Mouse (Mus musculus) hindbrain, embryonic 13.5 days (tissue): ENCODE results near the gene Hectd4. TPM values are rescaled to one million over a fixed set of nuclear protein-coding genes. Genes with fewer than 3 reads are reported as not detected.

ENCODE experiments used
- ATAC-seq: fragments of 200-750 bp; cut with Nextera tagmentation; 2 replicates; pipeline ENCODE4 v1.8.0; 2017; ENCODE audit warnings: moderate TSS enrichment; ENCODE audit not compliant: low FRiP score
- H3K27ac ChIP-seq: fragments of 300-500 bp; sonication (generic); 2 replicates; pipeline ENCODE4 v1.5.1; 2015; ENCODE audit warnings: inconsistent platforms, mild to moderate bottlenecking, moderate library complexity
- H3K27me3 ChIP-seq: fragments of 300-500 bp; sonication (generic); 2 replicates; pipeline ENCODE4 v1.6.1; 2015; ENCODE audit warnings: mild to moderate bottlenecking, inconsistent platforms
- H3K36me3 ChIP-seq: fragments of 300-500 bp; sonication (generic); 2 replicates; pipeline ENCODE4 v1.6.1; 2015; ENCODE audit warnings: mild to moderate bottlenecking, inconsistent platforms
- H3K4me1 ChIP-seq: fragments of 300-500 bp; sonication (generic); replicated peaks from 2 replicates; pipeline ENCODE4 v1.6.1; 2015; ENCODE audit warnings: inconsistent platforms
- H3K4me2 ChIP-seq: fragments of 300-500 bp; sonication (generic); 2 replicates; pipeline ENCODE4 v1.6.1; 2015; ENCODE audit warnings: inconsistent platforms, mild to moderate bottlenecking, moderate library complexity
- H3K4me3 ChIP-seq: fragments of 300-500 bp; sonication (generic); 2 replicates; pipeline ENCODE4 v1.5.1; 2015; ENCODE audit warnings: mild to moderate bottlenecking, inconsistent platforms
- H3K9ac ChIP-seq: fragments of 300-500 bp; sonication (generic); 2 replicates; pipeline ENCODE4 v1.6.1; 2015; ENCODE audit warnings: mild to moderate bottlenecking, inconsistent platforms
- H3K9me3 ChIP-seq: fragments of 300-500 bp; sonication (generic); 2 replicates; pipeline ENCODE4 v1.6.1; 2016; ENCODE audit warnings: inconsistent platforms
- WGBS: fragments of 180-500 bp; shearing (Covaris S2); methylation state at CpG from one replicate; pipeline ENCODE4 v1.1.7; 2015; 5-methylcytosine and 5-hydroxymethylcytosine counted together
- polyA plus RNA-seq: library from polyadenylated mRNA; unstranded; fragments of >200 nt; fragmentation: Nextera tagmentation; extraction: Ambion mirVana; gene quantifications from 2 replicates; pipeline ENCODE4 v1.2.1, GENCODE M21; 2015

The Hectd4 gene
- 15.0 and 17.2 TPM in 2 replicates for polyA plus RNA-seq

DNA sequence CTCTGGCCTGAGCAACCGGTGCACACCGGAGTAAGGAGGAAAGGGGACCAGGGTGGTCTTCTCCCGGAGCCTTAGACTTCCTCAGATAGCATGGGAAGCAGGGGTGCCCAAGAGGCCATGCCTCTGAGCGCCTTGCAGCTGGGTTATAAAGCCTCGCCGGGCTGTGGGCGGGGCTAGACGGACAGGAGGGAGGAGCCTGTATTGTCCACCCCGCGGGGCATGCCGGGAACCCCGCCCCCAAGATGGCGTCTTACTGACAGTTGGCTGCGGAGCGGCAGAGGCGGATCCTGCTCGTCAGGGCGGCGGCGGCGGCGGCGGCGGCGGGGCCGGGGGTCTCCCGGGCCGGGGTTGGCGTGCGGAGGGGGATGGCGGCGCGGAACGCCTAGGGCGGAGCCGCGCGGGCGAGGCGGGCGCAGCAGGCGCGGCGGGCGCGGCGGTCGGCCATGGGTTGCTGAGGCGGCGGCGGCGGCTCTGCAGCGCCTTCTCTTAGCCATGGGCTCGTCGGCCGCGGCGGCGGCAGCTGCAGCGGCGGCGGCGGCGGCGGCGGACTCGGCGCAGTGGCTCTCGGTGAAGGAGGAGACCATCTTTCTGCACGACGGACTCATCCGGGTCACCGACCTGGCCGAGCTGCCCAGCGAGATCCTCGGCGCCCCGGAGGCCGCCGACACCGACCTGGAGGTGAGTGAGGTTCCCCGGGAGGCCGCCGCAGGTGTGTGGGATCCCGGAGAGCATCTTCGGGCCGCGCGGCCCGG, at the start of gene Hectd4:
Gene Hectd4 (plus strand): TSS at position 240 of the 752 bp plus-strand sequence.
- H3K27ac ChIP-seq, result peak within 1 kb of the TSS; percentile 97
- H3K4me2 ChIP-seq, result peak within 1 kb of the TSS; percentile 76
- no peaks in the 10 kb centered on the region for H3K27me3 ChIP-seq
- peak; percentile 87 for ATAC-seq
- peak within 1 kb of the TSS; percentile 98 for H3K4me3 ChIP-seq
- H3K4me1 ChIP-seq, result peaks cover 20% of the 10 kb centered on the region
- H3K9me3 ChIP-seq, result no peaks in the 10 kb centered on the region
- H3K9ac ChIP-seq, result peak within 1 kb of the TSS; percentile 98
- WGBS, result under 1% methylated on average over 38 of the region's 90 CpGs
- H3K36me3 ChIP-seq, result no peaks in the 10 kb centered on the region

DNA sequence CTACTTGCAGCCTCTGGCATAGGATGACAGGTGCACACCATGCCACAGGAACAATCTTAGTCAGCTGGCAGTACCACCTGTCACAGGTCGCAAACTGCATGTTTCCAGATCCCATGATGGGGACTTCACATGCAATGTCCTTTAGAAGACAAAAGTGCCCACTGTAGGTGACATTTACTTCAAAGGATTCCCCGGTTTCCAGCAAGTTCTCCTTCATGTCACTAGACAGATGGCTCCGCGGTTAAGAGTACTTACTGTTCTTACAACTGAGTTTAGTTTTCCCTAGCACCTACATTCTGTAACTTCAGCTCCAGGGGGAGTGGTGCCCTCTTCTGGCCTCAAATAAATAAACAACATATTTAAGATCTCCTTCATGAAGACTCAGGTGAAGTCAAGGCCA, 47.2 kb upstream of the Hectd4 start:
- H3K4me2 ChIP-seq, result no peak overlapping the region
- H3K9me3 ChIP-seq, result no peaks in the 10 kb centered on the region
- H3K27ac ChIP-seq, result no peak overlapping the region
- no peak for ATAC-seq
- H3K4me1 ChIP-seq, result no peaks in the 10 kb centered on the region
- 94% methylated on average over 4 of the region's 4 CpGs for WGBS
- no peak overlapping the region for H3K4me3 ChIP-seq
- peaks cover 25% of the 10 kb centered on the region for H3K36me3 ChIP-seq
- no peaks in the 10 kb centered on the region for H3K27me3 ChIP-seq
- H3K9ac ChIP-seq, result no peak overlapping the region

DNA sequence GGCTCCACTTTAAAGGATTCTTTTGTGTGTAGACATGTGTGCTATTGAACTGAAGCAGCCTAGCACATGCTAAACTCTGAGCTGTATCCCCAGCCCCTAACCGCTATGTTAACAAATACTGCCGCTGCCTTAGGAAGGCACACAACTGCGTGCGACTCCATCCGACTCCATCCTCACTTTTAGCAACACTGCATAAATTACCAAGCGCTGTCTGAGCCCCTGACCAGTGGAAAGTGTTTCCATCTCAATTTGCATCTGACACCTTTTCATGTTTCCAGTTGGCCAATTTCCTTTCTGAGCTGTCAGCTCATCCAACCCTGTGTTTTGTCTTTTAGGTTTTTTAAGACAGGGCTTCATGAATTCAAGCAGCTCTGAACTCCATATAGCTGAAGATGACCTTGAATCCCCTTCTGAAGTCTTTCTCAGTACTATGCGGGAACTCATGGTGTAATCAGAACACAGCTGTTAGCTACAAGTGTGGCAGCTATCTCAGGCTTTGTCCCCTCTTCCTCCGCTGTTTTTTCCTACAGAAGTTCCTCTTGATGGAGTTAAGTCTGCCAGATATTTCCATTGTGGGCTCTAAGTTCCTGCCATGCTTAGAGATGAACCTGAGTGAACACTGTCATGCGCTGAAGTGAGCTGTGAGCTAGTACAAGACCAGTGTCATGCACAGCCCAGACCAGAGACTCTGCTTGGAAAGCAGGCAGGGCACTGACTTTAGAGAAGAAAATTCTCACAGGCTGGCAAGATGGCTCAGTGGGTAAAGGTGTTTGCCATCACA, 40.8 kb upstream of the Hectd4 start:
- WGBS, result 60% methylated on average over 9 of the region's 9 CpGs
- Histone ChIP-seq H3K27me3 (no peaks in the 10 kb centered on the region), H3K4me3 (no peak overlapping the region), H3K27ac (0 out of 2 replicates have a peak overlapping the region, but pooled peaks have one; percentile 19), H3K4me2 (no peak overlapping the region), H3K36me3 (0 out of 2 replicates have a peak, but pooled peaks cover 2% of the 10 kb centered on the region), H3K9me3 (no peaks in the 10 kb centered on the region), H3K4me1 (peaks cover 30% of the 10 kb centered on the region), H3K9ac (no peak overlapping the region)
- no peak for ATAC-seq

DNA sequence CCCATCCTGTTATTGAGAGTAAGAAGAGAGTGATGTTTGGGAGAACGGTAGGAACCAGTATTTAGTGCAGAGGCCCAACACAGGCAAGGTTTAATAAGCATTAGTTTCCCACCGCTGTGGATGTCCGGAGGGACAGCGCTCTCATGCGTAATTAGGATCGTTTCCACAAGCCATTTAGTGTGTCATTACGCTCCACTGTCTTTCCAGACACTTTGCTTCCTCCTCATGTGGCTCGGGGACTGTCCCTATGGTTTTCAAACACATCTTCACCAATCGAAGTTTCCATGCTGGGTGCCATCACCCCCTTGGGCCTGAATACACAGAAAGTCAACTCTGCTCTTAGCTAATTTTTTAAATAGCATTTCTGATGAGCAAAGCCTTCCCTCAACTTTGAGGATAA, 36.8 kb upstream of the Hectd4 start:
- no peak for ATAC-seq
- Histone ChIP-seq H3K4me3 (no peak overlapping the region), H3K4me1 (peaks cover 70% of the 10 kb centered on the region), H3K9me3 (no peaks in the 10 kb centered on the region), H3K27ac (no peak overlapping the region), H3K36me3 (no peaks in the 10 kb centered on the region), H3K4me2 (no peak overlapping the region), H3K27me3 (no peaks in the 10 kb centered on the region), H3K9ac (no peak overlapping the region)
- WGBS, result 63% methylated on average over 9 of the region's 9 CpGs

DNA sequence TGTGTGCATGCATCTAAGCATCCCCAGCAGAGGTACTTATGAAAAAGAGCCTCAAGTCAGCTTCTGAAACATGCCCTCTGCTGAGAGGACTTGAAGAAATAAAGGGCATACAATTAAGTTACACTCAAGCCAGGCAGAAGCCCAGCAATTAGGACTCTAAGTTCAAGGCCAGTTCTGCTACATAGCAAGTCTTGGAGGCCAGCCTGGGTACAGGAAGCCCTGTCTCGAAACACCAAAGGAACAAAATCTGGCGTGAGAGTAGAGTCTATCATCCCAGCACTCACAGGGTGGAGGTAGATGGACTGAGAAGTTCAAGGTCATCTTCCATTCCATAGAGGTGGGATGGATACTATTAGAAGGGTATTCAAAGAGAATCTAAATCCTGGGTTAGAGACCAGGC, 35.6 kb upstream of the Hectd4 start:
- Histone ChIP-seq H3K4me2 (no peak overlapping the region), H3K27ac (peak overlapping the region; percentile 36; the same call in 1 of the 2 replicates), H3K4me1 (peaks cover 74% of the 10 kb centered on the region), H3K36me3 (no peaks in the 10 kb centered on the region), H3K9me3 (no peaks in the 10 kb centered on the region), H3K9ac (0 out of 2 replicates have a peak overlapping the region, but pooled peaks have one; percentile 35), H3K27me3 (no peaks in the 10 kb centered on the region), H3K4me3 (no peak overlapping the region)
- WGBS, result 72% methylated on average over 2 of the region's 2 CpGs
- ATAC-seq, result no peak

DNA sequence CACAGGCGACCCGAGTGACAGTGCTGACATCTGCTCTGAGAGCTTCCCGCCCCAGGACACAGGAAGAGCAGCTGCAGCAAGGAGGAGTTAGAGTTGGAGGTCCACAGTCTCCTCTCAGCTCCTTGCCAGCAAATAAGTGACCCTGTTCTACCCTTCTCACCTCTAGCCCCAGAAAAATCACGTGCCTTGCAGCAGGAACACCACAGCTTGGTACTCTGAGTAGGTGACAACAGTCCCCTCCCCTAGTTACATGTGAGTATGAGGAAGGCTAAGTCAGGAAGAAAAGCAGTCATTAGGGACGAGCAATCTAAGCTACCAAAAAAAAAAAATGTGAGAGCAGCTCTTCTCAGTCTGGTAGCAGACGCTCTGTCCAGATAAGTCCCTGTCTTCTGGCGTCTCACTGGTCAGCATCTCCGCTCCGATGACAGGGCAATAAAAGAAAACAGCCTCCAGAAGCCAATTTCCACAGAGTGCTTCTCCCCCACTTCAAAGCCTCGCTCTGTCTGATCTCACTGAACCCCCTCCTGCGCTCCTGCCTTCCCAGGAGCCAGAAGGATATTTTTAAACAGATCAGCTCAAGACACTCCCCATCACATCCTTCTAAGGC, 35.0 kb upstream of the Hectd4 start:
- Histone ChIP-seq H3K9me3 (no peaks in the 10 kb centered on the region), H3K27me3 (no peaks in the 10 kb centered on the region), H3K4me2 (0 out of 2 replicates have a peak overlapping the region, but pooled peaks have one; percentile 6), H3K9ac (0 out of 2 replicates have a peak overlapping the region, but pooled peaks have one; percentile 35), H3K36me3 (no peaks in the 10 kb centered on the region), H3K27ac (peak overlapping the region; percentile 70), H3K4me1 (peaks cover 74% of the 10 kb centered on the region), H3K4me3 (no peak overlapping the region)
- WGBS, result 58% methylated on average over 11 of the region's 11 CpGs
- no peak; the same call in 1 of the 2 replicates for ATAC-seq

DNA sequence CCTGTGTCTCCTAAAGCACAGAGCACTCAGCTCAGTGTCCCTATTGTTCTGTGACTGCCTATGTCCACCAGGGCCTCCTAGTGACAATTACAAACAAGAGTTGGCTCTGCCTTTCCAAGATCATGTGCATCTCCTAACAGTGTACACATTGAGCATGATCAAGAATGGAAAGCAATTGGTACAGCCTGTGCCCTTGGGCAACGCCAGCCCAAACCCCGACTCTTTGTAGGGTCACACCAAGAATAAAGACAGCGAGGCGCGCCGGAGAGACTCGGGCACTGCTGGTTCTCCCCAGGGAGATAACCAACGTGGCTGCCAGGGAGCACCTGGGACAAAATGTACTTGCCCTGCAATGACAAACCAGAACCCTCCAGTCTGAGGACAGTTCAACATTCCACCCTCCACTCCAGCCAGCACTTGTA, 32.4 kb upstream of the Hectd4 start:
- H3K4me2 ChIP-seq, result peak overlapping the region; percentile 13; the same call in 1 of the 2 replicates
- peak overlapping the region; percentile 46 for H3K9ac ChIP-seq
- no peak overlapping the region for H3K4me3 ChIP-seq
- peaks cover 83% of the 10 kb centered on the region for H3K4me1 ChIP-seq
- ATAC-seq, result no peak
- H3K9me3 ChIP-seq, result no peaks in the 10 kb centered on the region
- no peaks in the 10 kb centered on the region for H3K36me3 ChIP-seq
- no peaks in the 10 kb centered on the region for H3K27me3 ChIP-seq
- H3K27ac ChIP-seq, result 0 out of 2 replicates have a peak overlapping the region, but pooled peaks have one; percentile 12
- 70% methylated on average over 8 of the region's 8 CpGs for WGBS

DNA sequence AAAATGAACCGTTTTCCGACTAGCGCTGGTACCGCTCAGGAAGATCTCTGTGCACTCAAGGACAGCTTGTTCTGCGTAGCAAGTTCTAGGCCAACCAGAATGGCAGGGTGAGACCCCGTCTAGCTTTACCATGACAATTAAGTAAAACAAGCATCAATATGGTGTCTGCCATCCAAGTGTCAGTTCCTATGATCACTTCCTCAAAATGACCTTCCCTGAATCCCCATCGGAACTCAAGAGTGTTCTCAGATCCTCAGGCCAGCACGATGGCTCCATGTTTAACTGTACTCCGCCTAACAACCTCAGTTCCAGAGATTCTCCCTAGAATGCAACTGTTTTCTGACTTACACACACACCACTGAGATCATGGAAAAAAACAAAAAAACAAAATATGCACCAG, 31.8 kb upstream of the Hectd4 start:
- Histone ChIP-seq H3K4me2 (peak overlapping the region; percentile 4; the same call in 1 of the 2 replicates), H3K9ac (peak overlapping the region; percentile 46; the same call in 1 of the 2 replicates), H3K36me3 (no peaks in the 10 kb centered on the region), H3K4me3 (no peak overlapping the region), H3K4me1 (peaks cover 76% of the 10 kb centered on the region), H3K27me3 (no peaks in the 10 kb centered on the region), H3K9me3 (no peaks in the 10 kb centered on the region), H3K27ac (0 out of 2 replicates have a peak overlapping the region, but pooled peaks have one; percentile 12)
- WGBS, result 95% methylated on average over 9 of the region's 9 CpGs
- ATAC-seq, result no peak

DNA sequence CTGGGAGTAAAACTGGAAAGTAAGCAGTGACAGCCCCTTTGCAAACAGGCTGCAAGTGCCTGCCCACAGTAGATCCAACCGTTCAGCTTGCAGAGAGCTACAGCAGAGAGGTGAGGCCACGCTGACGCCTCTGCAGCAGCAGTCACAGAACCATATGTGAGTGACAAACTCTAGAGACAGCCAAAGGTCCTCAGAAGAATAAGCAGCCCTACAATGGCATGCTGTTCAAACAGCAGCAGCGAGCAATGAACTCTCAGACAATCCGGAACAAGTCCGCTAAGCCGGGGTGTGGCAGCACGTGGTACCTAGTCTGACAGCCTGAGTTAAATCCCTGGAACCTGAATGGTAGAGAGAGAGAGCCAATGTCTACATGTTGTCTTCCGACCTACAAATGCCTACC, 30.8 kb upstream of the Hectd4 start:
- H3K4me3 ChIP-seq, result peak overlapping the region; percentile 10; the same call in 1 of the 2 replicates
- H3K4me1 ChIP-seq, result peaks cover 67% of the 10 kb centered on the region
- no peak overlapping the region for H3K27ac ChIP-seq
- 0 out of 2 replicates have a peak, but pooled peaks cover under 1% of the 10 kb centered on the region for H3K27me3 ChIP-seq
- 0 out of 2 replicates have a peak overlapping the region, but pooled peaks have one; percentile 0 for H3K9ac ChIP-seq
- no peak for ATAC-seq
- no peaks in the 10 kb centered on the region for H3K9me3 ChIP-seq
- no peaks in the 10 kb centered on the region for H3K36me3 ChIP-seq
- WGBS, result 82% methylated on average over 9 of the region's 9 CpGs
- peak overlapping the region; percentile 34 for H3K4me2 ChIP-seq

DNA sequence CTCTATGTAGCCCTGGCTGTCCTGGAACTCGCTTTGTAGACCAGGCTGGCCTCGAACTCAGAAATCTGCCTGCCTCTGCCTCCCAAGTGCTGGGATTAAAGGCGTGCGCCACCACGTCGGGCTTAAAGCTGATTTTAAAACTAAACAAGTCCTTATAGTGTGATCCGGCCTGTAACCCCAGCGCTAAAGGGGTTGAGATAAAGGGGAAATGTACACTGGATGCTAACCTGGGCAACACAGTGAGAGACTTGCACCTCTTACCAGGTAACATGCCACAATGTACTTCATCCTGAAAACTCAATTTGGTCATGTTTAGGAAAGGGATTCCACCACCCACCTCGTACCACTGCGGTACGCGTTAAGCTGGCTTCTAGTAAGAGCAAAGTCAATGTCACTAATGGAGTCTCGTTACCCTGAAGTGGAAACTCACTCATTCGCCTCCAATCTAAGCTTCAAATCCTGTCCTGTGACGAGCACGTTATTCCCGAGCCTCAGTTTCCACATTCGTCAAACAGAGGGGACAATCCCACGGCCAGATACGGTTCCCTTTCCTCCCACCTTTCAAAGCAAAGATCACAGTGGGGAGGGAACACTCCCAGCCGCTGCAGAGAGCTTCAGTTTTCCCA, 29.7 kb upstream of the Hectd4 start:
- Histone ChIP-seq H3K36me3 (no peaks in the 10 kb centered on the region), H3K9me3 (no peaks in the 10 kb centered on the region), H3K27me3 (0 out of 2 replicates have a peak, but pooled peaks cover 5% of the 10 kb centered on the region), H3K27ac (peak overlapping the region; percentile 84), H3K4me2 (peak overlapping the region; percentile 92), H3K9ac (peak overlapping the region; percentile 97), H3K4me3 (peak overlapping the region; percentile 96), H3K4me1 (peaks cover 56% of the 10 kb centered on the region)
- 33% methylated on average over 21 of the region's 21 CpGs for WGBS
- no peak for ATAC-seq

DNA sequence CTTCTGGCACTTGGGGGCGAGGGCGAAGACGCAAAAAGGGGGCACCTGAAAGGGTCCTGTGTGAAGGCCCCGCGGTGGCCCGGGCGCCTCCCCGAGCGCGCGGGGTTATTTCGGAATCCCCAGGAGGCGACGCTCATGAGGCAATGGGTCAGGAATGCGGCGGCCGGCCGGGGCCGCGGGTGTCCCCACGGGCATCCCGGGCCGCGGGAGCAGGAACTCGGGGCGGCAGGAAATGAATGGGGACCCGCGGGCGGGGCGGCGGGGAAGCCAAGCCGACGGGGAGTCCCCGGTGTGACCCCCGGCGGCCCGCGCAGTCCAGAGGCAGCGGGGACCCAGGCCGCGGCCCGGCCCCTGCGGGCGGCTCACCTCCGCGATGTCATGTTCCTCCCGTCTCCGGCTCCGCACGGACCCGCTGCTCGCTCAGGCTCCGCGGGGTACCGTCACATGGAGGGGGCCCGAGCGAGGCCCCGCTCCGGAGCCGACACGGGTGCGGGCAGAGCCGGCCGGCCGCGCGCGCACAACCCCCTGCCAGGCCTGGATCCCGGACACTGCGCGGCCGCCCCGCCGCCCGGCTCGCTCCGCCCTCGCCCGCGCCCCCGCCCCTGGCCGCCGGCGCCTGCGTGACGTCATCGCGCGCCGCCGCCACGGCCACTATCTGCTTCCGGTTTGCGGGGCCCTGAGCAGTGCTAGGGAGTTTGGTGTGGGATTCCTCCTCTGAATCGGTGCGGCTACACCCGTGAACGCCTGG, 29.0 kb upstream of the Hectd4 start, which contains the start of gene Ptpn11:
Gene Ptpn11 (minus strand): TSS at position 562 of the 748 bp plus-strand sequence.
- Histone ChIP-seq H3K9ac (peak within 1 kb of the TSS; percentile 97), H3K4me1 (peaks cover 49% of the 10 kb centered on the region), H3K27ac (peak within 1 kb of the TSS; percentile 84), H3K4me2 (peak within 1 kb of the TSS; percentile 92), H3K27me3 (peaks cover 5% of the 10 kb centered on the region; the same call in 1 of the 2 replicates), H3K4me3 (peak within 1 kb of the TSS; percentile 96), H3K9me3 (no peaks in the 10 kb centered on the region), H3K36me3 (no peaks in the 10 kb centered on the region)
- WGBS, result under 1% methylated on average over 77 of the region's 98 CpGs
- ATAC-seq, result peak; percentile 95
